In the genomic region with DNA sequence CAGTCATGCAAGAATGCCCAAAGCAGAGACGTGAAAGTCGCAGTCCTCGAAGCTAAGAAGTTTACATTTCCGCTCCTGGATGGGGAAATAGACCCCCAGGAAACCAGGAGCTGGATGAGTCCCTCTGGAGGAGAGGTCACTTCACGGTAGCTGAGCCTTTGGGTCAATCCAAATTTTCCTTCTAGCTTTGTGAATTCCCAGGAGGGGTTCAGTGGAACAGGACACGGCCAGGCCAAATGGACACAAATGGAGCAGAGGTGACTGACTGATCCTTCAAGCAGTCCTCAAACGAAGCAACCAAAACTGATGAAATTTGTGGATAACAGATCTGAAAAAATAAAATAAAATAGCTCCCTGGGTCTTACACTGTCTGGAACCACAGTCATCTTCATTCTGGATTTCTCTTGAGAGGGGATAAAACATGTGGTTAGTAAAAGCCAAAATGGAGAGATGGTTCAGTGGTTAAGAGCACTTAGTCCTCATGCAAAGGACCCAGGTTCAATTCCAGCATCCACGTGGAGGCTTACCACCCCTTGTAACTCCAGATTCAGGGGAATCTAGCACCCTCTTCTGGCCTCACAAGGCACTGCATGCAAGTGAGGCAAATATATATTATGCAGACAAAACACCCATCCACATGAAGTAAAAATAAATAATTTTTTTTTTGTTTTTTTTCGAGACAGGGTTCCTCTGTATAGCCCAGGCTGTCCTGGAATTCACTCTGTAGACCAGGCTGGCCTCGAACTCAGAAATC, we compare ENCODE assay signal across 8 mouse cellular contexts. TPM values are rescaled to one million over a fixed set of nuclear protein-coding genes. Genes with fewer than 3 reads are reported as not detected.
DNase-seq lines count a peak whose midpoint lies in the region; TF ChIP-seq lines count a peak whose summit lies in the region.
"Had no signal": no experiment of that assay in that cellular context is flagged by ENCODE, and none has a peak within 500 bp of the region (broad histone marks: within the 10 kb centered on the region; RNA-seq: fewer than 3 reads in every experiment).

No protein-coding gene starts in this region.

- peak; percentile 71 for TF ChIP-seq CTCF in layer of hippocampus, adult 2 months (conservative IDR thresholded peaks at IDR 0.05)

- no peak for DNase-seq in layer of hippocampus, adult 2 months (ENCODE audit: low spot score in 2 of 2)
- DNase-seq in layer of hippocampus, adult 9-10 months (ENCODE audit: low spot score): no peak
- DNase-seq in NIH3T3 (ENCODE audit: low read depth): peak; percentile 57
- DNase-seq in c-Kit-positive CD71-negative TER-119-negative erythroid progenitor cells, embryonic 14.5 days (ENCODE audit: low read depth): peak; percentile 47
- peak; percentile 70 for DNase-seq in lung, postnatal 10 days
- DNase-seq in thymus, postnatal 0 days (ENCODE audit: low spot score): peak; percentile 61
- DNase-seq in urinary bladder, postnatal 36 days (ENCODE audit: low spot score in 2 of 2): no peak

- no peak overlapping the region for H3K4me3 ChIP-seq in layer of hippocampus, adult 2 months
- H3K4me3 ChIP-seq: midbrain, embryonic 12.5 days had no signal

- no peak overlapping the region for H3K27ac ChIP-seq in layer of hippocampus, adult 2 months
- H3K27ac ChIP-seq: midbrain, embryonic 12.5 days had no signal

RNA-seq across cellular contexts. Expression of gene Nicn1, which starts 11.4 kb away (rescaled TPM):
- total RNA-seq in layer of hippocampus, adult 2 months (2021): 100 to 1,000 TPM; 109 to 114 TPM
- polyA plus RNA-seq in thymus, postnatal 0 days (2015; fragmentation: Nextera tagmentation; extraction: Ambion mirVana): 8.2 and 12.4 TPM in 2 replicates

RNA-seq across cellular contexts. Expression of gene Dag1, which starts 15.1 kb away (rescaled TPM):
- 10 to 100 TPM; 74.4 to 76.5 TPM for total RNA-seq in layer of hippocampus, adult 2 months (2021)
- 14.0 and 15.6 TPM in 2 replicates for polyA plus RNA-seq in thymus, postnatal 0 days (2015; fragmentation: Nextera tagmentation; extraction: Ambion mirVana)

RNA-seq across cellular contexts. Expression of gene Amt, which starts 17.8 kb away (rescaled TPM):
- total RNA-seq in layer of hippocampus, adult 2 months (2021): 10 to 100 TPM; 32.9 to 34.4 TPM
- 1.1 and 1.8 TPM in 2 replicates for polyA plus RNA-seq in thymus, postnatal 0 days (2015; fragmentation: Nextera tagmentation; extraction: Ambion mirVana)

RNA-seq across cellular contexts. Expression of gene Rhoa, which starts 27.1 kb away (rescaled TPM):
- 100 to 1,000 TPM; 155 to 163 TPM for total RNA-seq in layer of hippocampus, adult 2 months (2021)
- polyA plus RNA-seq in thymus, postnatal 0 days (2015; fragmentation: Nextera tagmentation; extraction: Ambion mirVana): 517 and 543 TPM in 2 replicates

RNA-seq across cellular contexts. Expression of gene Tcta, which starts 27.1 kb away (rescaled TPM):
- total RNA-seq in layer of hippocampus, adult 2 months (2021): 10 to 100 TPM; 35.4 to 36.0 TPM
- 41.6 and 45.7 TPM in 2 replicates for polyA plus RNA-seq in thymus, postnatal 0 days (2015; fragmentation: Nextera tagmentation; extraction: Ambion mirVana)

Comparison
In these comparisons a context has a peak if more than half of its experiments do, and no peak if none do; other contexts are left out.
1. DNase-seq: peak in NIH3T3 (single experiment), c-Kit-positive CD71-negative TER-119-negative erythroid progenitor cells, embryonic 14.5 days (single experiment), lung, postnatal 10 days (single experiment) and thymus, postnatal 0 days (single experiment); none in layer of hippocampus, adult 2 months (0 of 2), layer of hippocampus, adult 9-10 months (single experiment) and urinary bladder, postnatal 36 days (0 of 2).